Mouse (Mus musculus) hindbrain, embryonic 16.5 days (tissue): ENCODE results near the gene Gm4756. TPM values are rescaled to one million over a fixed set of nuclear protein-coding genes. Genes with fewer than 3 reads are reported as not detected.
A peak's percentile ranks its signal among the peaks of the same experiment; 100 is the strongest.

Experiments
- ATAC-seq: fragments of 200-750 bp; cut with Nextera tagmentation; 2 replicates; pipeline ENCODE4 v1.8.0; 2017; ENCODE audit warnings: moderate TSS enrichment, moderate library complexity
- H3K27ac ChIP-seq: fragments of 300-500 bp; sonication (generic); 2 replicates; pipeline ENCODE4 v1.5.1; 2014; ENCODE audit warnings: low read depth, mild to moderate bottlenecking, control low read depth, low read length, moderate library complexity
- H3K27me3 ChIP-seq: fragments of 300-500 bp; sonication (generic); replicated peaks from 2 replicates; pipeline ENCODE4 v1.6.1; 2014; ENCODE audit warnings: low read length; ENCODE audit not compliant: control insufficient read depth, insufficient read depth
- H3K36me3 ChIP-seq: fragments of 300-500 bp; sonication (generic); 2 replicates; pipeline ENCODE4 v1.6.1; 2014; ENCODE audit warnings: mild to moderate bottlenecking, low read length, moderate library complexity, mixed read lengths; ENCODE audit not compliant: control insufficient read depth, insufficient read depth
- H3K4me1 ChIP-seq: fragments of 300-500 bp; sonication (generic); 2 replicates; pipeline ENCODE4 v1.6.1; 2014; ENCODE audit warnings: low read depth, low read length; ENCODE audit not compliant: control insufficient read depth, insufficient read depth
- H3K4me2 ChIP-seq: fragments of 300-500 bp; sonication (generic); 2 replicates; pipeline ENCODE4 v1.6.1; 2014; ENCODE audit warnings: mild to moderate bottlenecking, low read length, control low read depth, moderate library complexity
- H3K4me3 ChIP-seq: fragments of 300-500 bp; sonication (generic); 2 replicates; pipeline ENCODE4 v1.5.1; 2014; ENCODE audit warnings: mild to moderate bottlenecking, low read length, control low read depth, moderate library complexity
- H3K9ac ChIP-seq: fragments of 300-500 bp; sonication (generic); 2 replicates; pipeline ENCODE4 v1.6.1; 2014; ENCODE audit warnings: low read depth, mild to moderate bottlenecking, control low read depth, low read length, moderate library complexity
- H3K9me3 ChIP-seq: fragments of 300-500 bp; sonication (generic); 2 replicates; pipeline ENCODE4 v1.6.1; 2014; ENCODE audit warnings: mild to moderate bottlenecking, low read length, moderate library complexity; ENCODE audit not compliant: control insufficient read depth
- WGBS: fragments of 180-500 bp; shearing (Covaris S2); extraction: QIAGEN DNeasy Blood & Tissue Kit; methylation state at CpG from one replicate; pipeline ENCODE4 v1.1.7; 2014; 5-methylcytosine and 5-hydroxymethylcytosine counted together
- polyA plus RNA-seq: library from polyadenylated mRNA; unstranded; fragments of >200 nt; fragmentation: Nextera tagmentation; extraction: Ambion mirVana; gene quantifications from 2 replicates; pipeline ENCODE4 v1.2.1, GENCODE M21; 2015

Gm4756 gene
- polyA plus RNA-seq, 1 experiment from 2014 or later, result not detected

DNA sequence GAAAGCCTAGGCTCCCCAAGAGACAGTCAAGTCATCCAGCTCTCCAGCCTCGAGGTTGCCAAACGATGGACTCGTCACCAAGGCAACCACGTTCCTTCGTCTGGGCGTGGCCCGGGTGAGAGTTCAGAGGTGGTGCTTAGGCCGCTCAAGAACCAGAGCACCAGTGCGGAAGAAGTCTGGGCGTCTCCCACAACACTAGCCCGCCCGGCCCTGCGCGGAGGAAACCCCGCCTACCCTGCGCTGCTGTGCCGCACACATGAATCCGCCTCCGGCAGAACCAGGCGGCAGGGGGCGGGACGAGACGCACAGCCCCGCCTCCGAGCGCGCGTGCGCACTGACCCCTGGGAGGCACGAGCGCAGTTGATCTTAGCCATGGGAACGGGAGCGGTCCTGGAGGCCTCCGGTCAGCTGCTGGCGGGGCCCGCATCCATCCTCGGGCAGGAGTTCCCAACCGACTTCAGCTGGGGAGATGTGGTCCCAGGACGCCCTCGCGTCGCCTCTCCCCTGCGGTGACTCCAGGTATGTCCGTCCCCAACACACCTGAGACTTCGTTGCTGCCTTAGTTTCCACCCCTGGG is 113.4 kb downstream of the Gm4756 start, which contains the start of gene Pcnx4:
TSS of gene Pcnx4 (plus strand) at position 363 of the 577 bp plus-strand sequence.
- WGBS, result 0% methylated on average over 37 of the region's 45 CpGs
- Histone ChIP-seq H3K27me3 (no peaks in the 10 kb centered on the region), H3K4me2 (peak within 1 kb of the TSS; percentile 65)

DNA sequence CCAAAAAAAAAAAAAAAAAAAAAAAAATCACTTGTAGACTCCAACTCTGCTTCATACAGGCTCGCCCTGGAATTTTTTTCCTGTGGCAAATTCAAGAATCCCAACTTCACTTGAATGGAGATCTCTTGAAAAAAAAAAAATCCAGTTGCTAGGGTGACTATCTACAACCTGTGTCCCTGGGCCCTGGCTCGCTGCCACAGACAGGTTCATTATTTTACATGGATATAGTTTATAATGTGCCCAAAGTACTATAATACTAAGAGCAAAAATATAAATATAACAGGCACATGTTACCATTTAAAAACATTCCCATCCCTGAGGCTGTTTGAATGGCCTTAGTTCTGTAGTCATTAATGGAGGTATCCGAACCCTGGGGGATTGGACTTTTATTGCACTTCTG is 113.9 kb downstream of the Gm4756 start:
- H3K4me2 ChIP-seq, result peak overlapping the region; percentile 65
- 47% methylated on average over 3 of the region's 3 CpGs for WGBS
- ATAC-seq, result no peak
- H3K4me3 ChIP-seq, result peak overlapping the region; percentile 65
- H3K9ac ChIP-seq, result peak overlapping the region; percentile 75
- H3K36me3 ChIP-seq, result no peaks in the 10 kb centered on the region
- no peaks in the 10 kb centered on the region for H3K27me3 ChIP-seq
- peaks cover 4% of the 10 kb centered on the region for H3K4me1 ChIP-seq
- peak overlapping the region; percentile 57; the same call in 1 of the 2 replicates for H3K27ac ChIP-seq
- H3K9me3 ChIP-seq, result no peaks in the 10 kb centered on the region

More for the DNA sequence above, 113.4 kb downstream of the Gm4756 start, which contains the start of gene Pcnx4:
- ATAC-seq, result peak; percentile 100
- peaks cover 4% of the 10 kb centered on the region for H3K4me1 ChIP-seq
- H3K27ac ChIP-seq, result peak within 1 kb of the TSS; percentile 57; the same call in 1 of the 2 replicates
- H3K9ac ChIP-seq, result peak within 1 kb of the TSS; percentile 75
- H3K9me3 ChIP-seq, result no peaks in the 10 kb centered on the region
- peak within 1 kb of the TSS; percentile 65 for H3K4me3 ChIP-seq
- no peaks in the 10 kb centered on the region for H3K36me3 ChIP-seq

DNA sequence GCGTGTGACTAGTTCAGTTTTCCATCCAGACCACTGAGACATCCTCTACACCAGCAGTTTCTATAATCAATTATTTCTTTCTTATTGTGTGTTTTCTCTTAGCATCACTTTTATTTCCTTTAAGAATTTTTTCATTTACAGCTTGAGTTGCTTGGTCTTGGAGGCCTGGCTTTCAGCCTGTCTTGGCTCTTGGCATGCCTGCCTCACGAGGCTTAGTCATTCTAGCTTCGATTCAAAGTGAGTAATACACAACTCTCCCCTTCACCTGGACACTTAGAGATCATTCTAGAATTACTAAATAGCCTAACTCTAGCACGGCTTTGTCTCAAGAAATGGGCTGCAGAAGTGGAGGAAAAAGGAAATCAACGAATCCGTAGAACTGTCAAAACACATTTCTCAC is 115.5 kb downstream of the Gm4756 start:
- no peak for ATAC-seq
- H3K27me3 ChIP-seq, result no peaks in the 10 kb centered on the region

DNA sequence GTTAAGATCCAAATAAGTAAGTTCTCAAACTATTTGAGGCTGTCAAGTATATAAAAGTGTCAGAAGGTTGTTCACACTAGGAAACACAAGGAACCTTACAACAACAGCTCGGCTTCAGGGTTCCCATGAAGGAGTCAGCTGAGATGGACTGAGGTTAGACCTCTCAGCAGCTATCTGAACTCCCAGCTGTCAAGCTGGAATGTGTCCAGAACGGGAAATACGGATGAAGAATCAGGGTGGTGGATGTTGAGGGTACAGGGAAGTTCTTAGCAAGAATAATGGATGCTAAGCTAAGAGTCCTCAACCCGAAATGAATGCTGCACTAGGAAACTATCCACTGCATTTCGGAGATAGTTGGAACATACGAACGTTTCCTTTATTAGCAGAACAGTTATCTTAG is 117.2 kb downstream of the Gm4756 start:
- Histone ChIP-seq H3K27ac (no peak overlapping the region), H3K9ac (no peak overlapping the region), H3K36me3 (no peaks in the 10 kb centered on the region), H3K4me1 (peaks cover 4% of the 10 kb centered on the region), H3K27me3 (no peaks in the 10 kb centered on the region), H3K4me2 (no peak overlapping the region), H3K9me3 (0 out of 2 replicates have a peak, but pooled peaks cover 3% of the 10 kb centered on the region), H3K4me3 (no peak overlapping the region)
- no peak for ATAC-seq
- 82% methylated on average over 7 of the region's 7 CpGs for WGBS

More for the DNA sequence above, 115.5 kb downstream of the Gm4756 start:
- Histone ChIP-seq H3K4me1 (peaks cover 4% of the 10 kb centered on the region), H3K27ac (no peak overlapping the region), H3K9me3 (0 out of 2 replicates have a peak, but pooled peaks cover 3% of the 10 kb centered on the region), H3K4me3 (no peak overlapping the region), H3K9ac (no peak overlapping the region), H3K4me2 (no peak overlapping the region), H3K36me3 (no peaks in the 10 kb centered on the region)
- 92% methylated on average over 6 of the region's 6 CpGs for WGBS

Other genes starting within 250 kb of the Gm4756 start
- 3,305 and 3,556 TPM in 2 replicates for gene Rtn1, start 240.6 kb downstream of the Gm4756 start, polyA plus RNA-seq
- gene Lrrc9, start 207.8 kb downstream of the Gm4756 start, polyA plus RNA-seq, result 3.3 and 3.9 TPM in 2 replicates
- 24.6 and 25.5 TPM in 2 replicates for gene Pcnx4, start 113.3 kb downstream of the Gm4756 start, polyA plus RNA-seq
- 20.4 and 22.7 TPM in 2 replicates for gene Dhrs7, start 15.2 kb upstream of the Gm4756 start, polyA plus RNA-seq
- 25.7 and 47.5 TPM in 2 replicates for gene Ppm1a, start 107.8 kb upstream of the Gm4756 start, polyA plus RNA-seq